Mouse (Mus musculus): ENCODE data around the gene Psmd7. TPM values are rescaled to one million over a fixed set of nuclear protein-coding genes. Genes with fewer than 3 reads are reported as not detected.

The Psmd7 gene
- polyA plus RNA-seq, 1 experiment from 2014 or later = 247 TPM

MicroRNAs encoded within 50 kb of the gene (microRNA counts, 519-probe panel; counts per million panel counts)
- microRNA mmu-miR-140 = 4,592 counts per million, percentile 62 among the panel's probes with 10 or more counts

Small RNA genes within 50 kb of the gene (microRNA-seq; reads per million reads assigned to microRNA genes)
- 2,582 reads per million, percentile 88 among the genes with 10 or more reads in this experiment for gene Mir140

Other genes with a start within 250 kb of the Psmd7 start
- 5.1 TPM in 2 replicates for gene Nqo1, start 185.3 kb downstream of the Psmd7 start, polyA plus RNA-seq (2014; fragmentation: Nextera tagmentation; extraction: Ambion mirVana)
- gene Nob1, start 163.4 kb downstream of the Psmd7 start, polyA plus RNA-seq (2014; fragmentation: Nextera tagmentation; extraction: Ambion mirVana) = 43.4 and 57.2 TPM in 2 replicates
- gene Wwp2, start 152.1 kb downstream of the Psmd7 start, polyA plus RNA-seq (2014; fragmentation: Nextera tagmentation; extraction: Ambion mirVana) = 38.8 and 40.4 TPM in 2 replicates